ENCODE assay signal across 9 mouse cellular contexts in the genomic region with DNA sequence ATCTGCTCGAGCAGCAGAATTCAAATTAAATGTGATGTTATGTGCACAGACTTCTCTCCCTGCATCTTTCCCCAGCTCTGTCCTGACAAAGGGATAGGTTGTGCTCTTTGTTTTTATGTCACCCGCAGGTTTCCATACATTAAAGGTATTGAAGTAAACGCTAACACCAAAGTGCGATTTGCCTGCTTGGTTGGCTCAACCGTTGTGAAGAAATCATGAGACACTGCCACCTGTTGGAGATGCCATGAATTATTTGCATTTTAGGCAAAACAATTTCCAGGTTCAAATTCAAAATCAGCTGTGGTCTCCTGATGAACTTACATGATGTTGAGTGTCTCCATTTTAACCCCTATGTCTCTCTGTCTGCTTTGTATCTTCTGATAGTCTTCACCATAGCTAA. TPM values are rescaled to one million over a fixed set of nuclear protein-coding genes. Genes with fewer than 3 reads are reported as not detected.
DNase-seq lines count a peak whose midpoint lies in the region; ATAC-seq and TF ChIP-seq lines count a peak whose summit lies in the region.
"Had no signal": no experiment of that assay in that cellular context is flagged by ENCODE, and none has a peak within 500 bp of the region (broad histone marks: within the 10 kb centered on the region; RNA-seq: fewer than 3 reads in every experiment).

No protein-coding gene starts in this region.

- peak; percentile 71 for TF ChIP-seq CTCF in left cerebral cortex, adult 2 months (IDR thresholded peaks at IDR 0.05)

- peak; percentile 24 for DNase-seq in adrenal gland, postnatal 10 days
- no peak for DNase-seq in adrenal gland, adult 2 months
- DNase-seq in left cerebral cortex, adult 2 months (ENCODE audit: extremely low spot score in 1 of 2, low spot score in 2 of 2): no peak
- DNase-seq in left cerebral cortex, postnatal 4 days: no peak
- peak; percentile 57 for DNase-seq in R1 (ENCODE audit: low read depth, low spot score)
- peak; percentile 16 for DNase-seq in retina, adult 2 months (ENCODE audit: low read depth, low spot score)
- no peak for DNase-seq in urinary bladder, postnatal 25 days (ENCODE audit: low spot score)

- intact Hi-C loops in left cerebral cortex, adult 2 months (cut with DNase I): loop anchor here (2.0 to 10.0 kb wide), 3 partner anchors 212 to 529 kb away; no protein-coding TSS in a partner anchor
- intact Hi-C loops in left cerebral cortex, postnatal 4 days (cut with DNase I): loop anchor here (5.0 kb wide), 1 partner anchor 404 kb away; no protein-coding TSS in a partner anchor

- H3K4me3 ChIP-seq in left cerebral cortex, adult 2 months: no peak overlapping the region
- H3K4me3 ChIP-seq: limb, embryonic 13.5 days had no signal

- H3K27ac ChIP-seq in left cerebral cortex, adult 2 months: no peak overlapping the region
- H3K27ac ChIP-seq: limb, embryonic 13.5 days had no signal

- 0 out of 2 replicates have a peak, but pooled peaks have one; percentile 24 for ATAC-seq in granulocyte monocyte progenitor cell, adult 5-6 weeks (replicated peaks; ENCODE audit: poor library complexity, severe bottlenecking)

RNA-seq across cellular contexts. Expression of a gene that starts 55.7 kb away (rescaled TPM):
- under 1 TPM; 0.51 to 0.73 TPM for total RNA-seq in adrenal gland, postnatal 10 days (2021)
- under 1 TPM; 0.31 to 0.37 TPM for total RNA-seq in adrenal gland, adult 2 months (2021)
- 0.03 and 0.09 TPM in 2 replicates for polyA plus RNA-seq in adrenal gland, adult 2 months (2012; rRNA removed)
- under 1 TPM; 0.34 to 0.56 TPM for total RNA-seq in left cerebral cortex, adult 2 months (2021)
- total RNA-seq in left cerebral cortex, postnatal 4 days (2021): 1 to 10 TPM; 1.3 TPM
- 0.88 and 1.5 TPM in 2 replicates for total RNA-seq in granulocyte monocyte progenitor cell, adult 5-6 weeks (2014; fragmentation: Nextera tagmentation)
- 1.2 and 2.0 TPM in 2 replicates for total RNA-seq in granulocyte monocyte progenitor cell, adult 5-6 weeks (2017)

RNA-seq across cellular contexts. Expression of a gene that starts 55.8 kb away (rescaled TPM):
- 10 to 100 TPM; 22.5 to 24.7 TPM for total RNA-seq in adrenal gland, postnatal 10 days (2021)
- 10 to 100 TPM; 12.2 to 20.0 TPM for total RNA-seq in adrenal gland, adult 2 months (2021)
- 20.9 and 23.6 TPM in 2 replicates for polyA plus RNA-seq in adrenal gland, adult 2 months (2012; rRNA removed)
- 10 to 100 TPM; 38.5 to 39.5 TPM for total RNA-seq in left cerebral cortex, adult 2 months (2021)
- total RNA-seq in left cerebral cortex, postnatal 4 days (2021): 10 to 100 TPM; 31.9 to 32.7 TPM
- 23.5 and 25.0 TPM in 2 replicates for total RNA-seq in granulocyte monocyte progenitor cell, adult 5-6 weeks (2014; fragmentation: Nextera tagmentation)
- 16.1 and 17.6 TPM in 2 replicates for total RNA-seq in granulocyte monocyte progenitor cell, adult 5-6 weeks (2017)

Comparison
In these comparisons a context has a peak if more than half of its experiments do, and no peak if none do; other contexts are left out.
1. DNase-seq: peak in adrenal gland, postnatal 10 days (single experiment), R1 (single experiment) and retina, adult 2 months (single experiment); none in adrenal gland, adult 2 months (single experiment), left cerebral cortex, adult 2 months (0 of 2), left cerebral cortex, postnatal 4 days (single experiment) and urinary bladder, postnatal 25 days (single experiment).